28 mouse cellular contexts compared by ENCODE assay signal in the genomic region with DNA sequence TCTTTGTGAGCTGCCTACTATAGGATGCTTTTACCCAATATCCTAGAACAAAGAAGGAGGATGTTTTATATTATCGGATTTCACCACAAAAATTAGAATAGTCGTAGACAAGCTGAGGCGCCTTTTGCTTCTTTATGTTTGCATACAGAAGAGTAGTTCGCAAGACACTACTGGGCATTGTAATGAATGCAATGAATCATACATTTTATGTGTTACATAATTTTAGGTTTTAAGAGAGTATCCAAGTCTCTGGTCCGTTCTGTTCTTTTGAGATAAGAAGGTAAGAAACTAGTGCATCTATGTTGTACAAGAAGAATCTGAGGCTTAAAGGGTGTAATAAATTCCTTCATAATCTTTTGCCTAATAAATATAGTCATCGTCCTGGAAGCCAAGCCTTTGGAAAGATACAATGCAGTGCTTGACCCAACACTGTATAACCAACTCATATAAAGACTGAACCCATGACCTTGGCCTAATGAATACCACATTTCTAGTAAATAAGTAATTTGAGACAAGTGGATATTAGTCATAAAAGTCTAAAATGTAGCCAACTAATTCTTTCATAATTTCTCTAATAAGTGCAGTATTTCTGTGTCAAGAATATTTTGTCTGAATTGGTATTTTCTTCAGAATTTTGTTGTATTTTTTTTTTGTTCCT.
DNase-seq lines count a peak whose midpoint lies in the region; ATAC-seq and TF ChIP-seq lines count a peak whose summit lies in the region.
"Had no signal": no experiment of that assay in that cellular context is flagged by ENCODE, and none has a peak within 500 bp of the region (broad histone marks: within the 10 kb centered on the region; RNA-seq: fewer than 3 reads in every experiment).

No protein-coding gene starts in this region.

- ATAC-seq in intestine, embryonic 15.5 days, result peak; percentile 39; the same call in 1 of the 2 replicates
- ATAC-seq in intestine, postnatal 0 days, result no peak
- no peak for ATAC-seq in hindbrain, embryonic 13.5 days (ENCODE audit: low FRiP score)
- ATAC-seq in monocyte, adult 5-6 weeks (replicated peaks; ENCODE audit: insufficient number of reproducible peaks, low FRiP score, low TSS enrichment, poor library complexity, severe bottlenecking), result no peak
- ATAC-seq: CD4-positive, CD25-positive, alpha-beta regulatory T cell, adult 4 months; forebrain, embryonic 13.5 days; forebrain, embryonic 16.5 days; hindbrain, embryonic 16.5 days; inflammation-experienced regulatory T-cells, adult 6 months; Patski had no signal

- TF ChIP-seq CTCF in intestine, postnatal 0 days (IDR thresholded peaks at IDR 0.05; ENCODE audit: low read depth), result no peak

- no peak overlapping the region for H3K9ac ChIP-seq in intestine, embryonic 15.5 days
- H3K9ac ChIP-seq in intestine, postnatal 0 days (ENCODE audit: low read depth, low read length), result no peak overlapping the region
- H3K9ac ChIP-seq in hindbrain, embryonic 13.5 days, result no peak overlapping the region
- H3K9ac ChIP-seq: forebrain, embryonic 13.5 days; hindbrain, embryonic 12.5 days had no signal

- no peaks in the 10 kb centered on the region for H3K9me3 ChIP-seq in intestine, embryonic 15.5 days
- H3K9me3 ChIP-seq in intestine, postnatal 0 days (ENCODE audit: control insufficient read depth), result no peaks in the 10 kb centered on the region
- H3K9me3 ChIP-seq in hindbrain, embryonic 13.5 days, result no peaks in the 10 kb centered on the region
- H3K9me3 ChIP-seq: forebrain, embryonic 10.5 days; forebrain, embryonic 13.5 days; hindbrain, embryonic 12.5 days had no signal

- no peak overlapping the region for H3K4me2 ChIP-seq in intestine, embryonic 15.5 days (replicated peaks)
- no peak overlapping the region for H3K4me2 ChIP-seq in intestine, postnatal 0 days (replicated peaks; ENCODE audit: low read depth)
- H3K4me2 ChIP-seq in hindbrain, embryonic 13.5 days, result no peak overlapping the region
- H3K4me2 ChIP-seq: forebrain, embryonic 13.5 days; heart, embryonic 11.5 days; hindbrain, embryonic 12.5 days had no signal

- DNase-seq in 3T3-L1 (ENCODE audit: low read depth, low spot score), result peak; percentile 29
- DNase-seq in Muller cell, postnatal 12 days (ENCODE audit: inconsistent ontology term), result peak; percentile 69
- peak; percentile 49 for DNase-seq in hindlimb bud, embryonic 11.5 days (ENCODE audit: extremely low spot score, low read depth, low spot score)
- DNase-seq in thymus, postnatal 10 days (ENCODE audit: low spot score in 2 of 2), result no peak
- DNase-seq: adrenal gland, postnatal 14 days; B cell, adult 2 months; cerebellum, adult 11 months; cerebellum, adult 2 months; cerebellum, adult 9-11 months; cerebellum, postnatal 25 days; embryo, embryonic 11 days; gastrocnemius, postnatal 10 days; gastrocnemius, postnatal 36 days; heart, adult 2 months; kidney, adult 18-20 months had no signal

- no peaks in the 10 kb centered on the region for H3K4me1 ChIP-seq in intestine, embryonic 15.5 days (replicated peaks)
- H3K4me1 ChIP-seq in intestine, postnatal 0 days (replicated peaks; ENCODE audit: control insufficient read depth, insufficient read depth, low read length), result 0 out of 2 replicates have a peak, but pooled peaks cover 1% of the 10 kb centered on the region
- no peaks in the 10 kb centered on the region; the same call in 1 of the 2 replicates for H3K4me1 ChIP-seq in hindbrain, embryonic 13.5 days (replicated peaks)
- H3K4me1 ChIP-seq: hindbrain, embryonic 12.5 days had no signal

- H3K4me3 ChIP-seq in intestine, embryonic 15.5 days (replicated peaks), result no peak overlapping the region
- no peak overlapping the region for H3K4me3 ChIP-seq in intestine, postnatal 0 days (ENCODE audit: low read depth, low read length)
- no peak overlapping the region for H3K4me3 ChIP-seq in hindbrain, embryonic 13.5 days
- H3K4me3 ChIP-seq: forebrain, embryonic 10.5 days; forebrain, embryonic 13.5 days; heart, adult 2 months; hindbrain, embryonic 12.5 days had no signal

- no peaks in the 10 kb centered on the region for H3K36me3 ChIP-seq in intestine, embryonic 15.5 days
- H3K36me3 ChIP-seq in intestine, postnatal 0 days (ENCODE audit: control insufficient read depth, insufficient read depth), result no peaks in the 10 kb centered on the region
- no peaks in the 10 kb centered on the region for H3K36me3 ChIP-seq in hindbrain, embryonic 13.5 days
- H3K36me3 ChIP-seq: forebrain, embryonic 10.5 days; hindbrain, embryonic 12.5 days had no signal

- no peaks in the 10 kb centered on the region for H3K27me3 ChIP-seq in intestine, embryonic 15.5 days (replicated peaks)
- H3K27me3 ChIP-seq in intestine, postnatal 0 days (replicated peaks; ENCODE audit: control insufficient read depth, insufficient read depth, low read length), result no peaks in the 10 kb centered on the region
- H3K27me3 ChIP-seq in hindbrain, embryonic 13.5 days, result no peaks in the 10 kb centered on the region
- H3K27me3 ChIP-seq: hindbrain, embryonic 12.5 days; Patski had no signal

- 79% methylated on average over 6 of the region's 6 CpGs for WGBS in intestine, embryonic 15.5 days
- WGBS in intestine, postnatal 0 days, result 59% methylated on average over 6 of the region's 6 CpGs
- WGBS in hindbrain, embryonic 13.5 days, result 86% methylated on average over 6 of the region's 6 CpGs

- H3K27ac ChIP-seq in intestine, embryonic 15.5 days, result no peak overlapping the region
- H3K27ac ChIP-seq in intestine, postnatal 0 days (ENCODE audit: low read depth, low read length), result no peak overlapping the region
- no peak overlapping the region for H3K27ac ChIP-seq in hindbrain, embryonic 13.5 days
- H3K27ac ChIP-seq: forebrain, embryonic 10.5 days; forebrain, embryonic 13.5 days; heart, adult 2 months; hindbrain, embryonic 12.5 days had no signal

Comparison
In these comparisons a context has a peak if more than half of its experiments do, and no peak if none do; other contexts are left out.
1. DNase-seq: peak in 3T3-L1 (single experiment), Muller cell, postnatal 12 days (single experiment) and hindlimb bud, embryonic 11.5 days (single experiment); none in thymus, postnatal 10 days (0 of 2).